Mouse (Mus musculus): ENCODE data around the gene Fgfr3.

- TF ChIP-seq CTCF (IDR thresholded peaks at IDR 0.05; ENCODE audit: extremely low read depth, insufficient read depth, insufficient read length, insufficient replicate concordance) (no peak), POLR2A (IDR thresholded peaks at IDR 0.05; ENCODE audit: low read depth, low read length) (no peak)
These were observed 34.3 kb upstream of the Fgfr3 start for GRCm38 (mm10) chr5:33687142-33687541.

All from spleen, adult 2 months (tissue).